Mouse (Mus musculus): ENCODE results near the gene Tob1. TPM values are rescaled to one million over a fixed set of nuclear protein-coding genes. Genes with fewer than 3 reads are reported as not detected.

The Tob1 gene
- total RNA-seq, 2 experiments from 2014 or later: 4.4 to 8.7 TPM

GRCm38 (mm10) chr11:94193109-94193508 is 18.1 kb upstream of the Tob1 start:
- ATAC-seq (replicated peaks; ENCODE audit: low FRiP score, low TSS enrichment, poor library complexity, severe bottlenecking): no peak

DNA sequence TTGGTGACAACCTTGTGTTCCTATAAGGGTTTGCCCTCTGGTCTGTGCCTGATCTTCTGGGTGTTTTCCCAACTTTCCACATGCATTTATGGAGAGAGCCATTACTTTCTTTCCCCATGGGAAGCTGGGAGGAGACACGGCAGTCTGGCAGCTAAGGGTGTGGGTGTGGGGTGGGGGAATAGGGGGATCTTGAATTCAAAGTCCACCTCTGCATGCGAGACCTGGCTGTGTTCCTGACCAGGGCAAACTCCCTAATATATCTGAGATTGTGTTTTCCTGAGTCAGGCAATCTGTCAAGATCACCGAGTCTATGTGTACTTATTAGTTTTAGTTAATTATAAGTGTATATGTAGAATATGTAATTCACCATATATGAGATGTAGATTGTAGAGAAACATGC is 14.9 kb upstream of the Tob1 start:
- ATAC-seq (replicated peaks; ENCODE audit: low FRiP score, low TSS enrichment, poor library complexity, severe bottlenecking): no peak

GRCm38 (mm10) chr11:94198405-94199146 is 12.7 kb upstream of the Tob1 start:
- ATAC-seq (replicated peaks; ENCODE audit: low FRiP score, low TSS enrichment, poor library complexity, severe bottlenecking): no peak

- 0 out of 2 replicates have a peak, but pooled peaks have one; percentile 28 for ATAC-seq (replicated peaks; ENCODE audit: low FRiP score, low TSS enrichment, poor library complexity, severe bottlenecking)
Observed at GRCm38 (mm10) chr11:94199771-94200170, 11.5 kb upstream of the Tob1 start.

DNA sequence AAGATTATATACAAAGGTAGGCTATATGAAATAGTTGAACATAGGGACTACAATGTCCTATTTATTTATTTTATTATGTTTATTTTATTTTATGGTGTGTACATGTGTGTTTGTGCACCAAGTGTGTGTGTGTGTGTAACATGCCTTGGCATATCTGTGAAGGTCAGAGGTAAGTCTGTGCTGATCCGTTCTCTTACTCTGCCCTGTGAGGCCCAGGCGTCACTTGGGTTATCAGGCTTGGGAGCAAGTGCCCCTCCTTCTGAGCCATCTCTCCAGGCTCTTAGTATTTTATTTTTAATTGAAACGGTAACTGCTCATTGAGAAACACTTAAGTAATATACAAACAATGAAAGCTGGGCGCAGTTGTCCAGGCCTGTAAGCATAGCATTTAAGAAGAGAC is 10.8 kb upstream of the Tob1 start:
- ATAC-seq (replicated peaks; ENCODE audit: low FRiP score, low TSS enrichment, poor library complexity, severe bottlenecking): no peak

DNA sequence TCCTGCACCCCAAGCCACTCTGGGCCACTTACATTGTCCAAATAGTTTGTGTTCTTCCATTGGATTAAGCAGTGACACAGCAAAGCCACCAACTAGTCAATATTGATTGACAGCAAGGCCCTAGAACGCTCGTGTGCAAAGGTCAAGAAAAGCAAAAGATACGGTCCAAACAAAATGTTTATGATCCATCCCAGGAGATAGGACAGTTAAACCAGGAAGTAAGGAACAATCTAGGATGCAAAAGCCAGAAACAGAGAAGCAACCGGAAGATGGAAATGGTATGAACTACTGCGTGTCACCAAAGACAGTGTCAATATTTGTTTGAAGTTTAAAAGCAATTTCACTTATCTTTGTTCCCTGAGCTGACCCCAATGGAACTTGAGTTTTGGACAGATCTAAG is 9.1 kb upstream of the Tob1 start:
- ATAC-seq (replicated peaks; ENCODE audit: low FRiP score, low TSS enrichment, poor library complexity, severe bottlenecking): no peak

- no peak for ATAC-seq (replicated peaks; ENCODE audit: low FRiP score, low TSS enrichment, poor library complexity, severe bottlenecking)
Observed at GRCm38 (mm10) chr11:94203066-94203465, 8.2 kb upstream of the Tob1 start.

DNA sequence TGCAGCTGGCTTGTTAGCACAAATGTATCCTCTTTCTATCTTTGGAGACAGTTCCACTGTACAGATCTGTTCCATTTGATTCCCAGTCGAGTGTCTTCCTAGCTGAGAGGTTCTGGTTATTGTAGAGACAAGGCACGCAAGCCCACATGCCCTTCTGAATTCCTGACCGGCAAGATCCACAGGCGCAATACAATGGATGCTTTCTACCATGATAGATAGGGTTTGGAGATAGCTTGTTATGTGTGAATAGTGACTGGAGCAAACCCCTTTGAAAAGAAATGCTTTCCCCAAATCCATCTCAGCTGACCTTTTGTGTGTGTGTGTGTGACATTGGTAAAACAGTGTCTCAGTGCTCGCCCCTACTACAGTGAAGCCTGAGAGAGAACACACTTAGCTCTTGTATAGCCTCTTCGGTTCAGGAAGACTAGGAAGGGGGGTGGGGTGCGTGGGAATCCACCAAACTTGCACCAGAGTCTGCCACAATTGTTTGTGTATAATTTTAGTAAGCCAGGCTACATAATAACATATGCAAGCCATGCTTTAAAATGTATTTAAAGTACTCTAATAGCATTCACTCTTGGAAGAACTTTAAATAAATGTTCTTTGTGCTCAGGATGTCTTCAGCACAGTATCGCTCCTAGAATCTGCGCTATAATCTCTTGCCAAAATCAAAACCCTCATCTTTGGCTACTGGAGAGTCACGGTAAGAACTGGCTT is 4.7 kb upstream of the Tob1 start:
- ATAC-seq (replicated peaks; ENCODE audit: low FRiP score, low TSS enrichment, poor library complexity, severe bottlenecking): no peak

GRCm38 (mm10) chr11:94208811-94209675 is 2.2 kb upstream of the Tob1 start:
- no peak for ATAC-seq (replicated peaks; ENCODE audit: low FRiP score, low TSS enrichment, poor library complexity, severe bottlenecking)

DNA sequence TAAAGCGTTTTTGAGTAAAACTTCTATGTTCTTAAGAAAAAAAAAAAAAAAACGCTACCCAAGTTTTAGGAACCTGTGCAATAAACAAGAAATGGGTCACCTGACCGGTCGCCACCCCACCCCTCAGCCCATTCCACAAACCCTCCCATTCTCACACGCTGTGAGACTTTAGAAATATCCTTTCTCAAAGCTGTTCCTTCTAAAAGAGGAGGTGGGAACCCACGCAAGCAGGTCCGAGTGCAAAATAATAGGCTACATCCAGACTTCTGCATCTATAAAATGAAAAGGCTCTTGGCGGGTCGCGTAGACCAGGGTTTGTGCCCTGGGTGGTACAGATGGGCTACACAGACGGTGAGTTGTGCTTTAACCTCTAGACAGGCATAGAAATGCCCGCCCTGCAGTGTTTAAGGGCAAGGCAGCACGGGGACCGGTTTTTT is 1.5 kb upstream of the Tob1 start:
- peak; percentile 27 for ATAC-seq (replicated peaks; ENCODE audit: low FRiP score, low TSS enrichment, poor library complexity, severe bottlenecking)

DNA sequence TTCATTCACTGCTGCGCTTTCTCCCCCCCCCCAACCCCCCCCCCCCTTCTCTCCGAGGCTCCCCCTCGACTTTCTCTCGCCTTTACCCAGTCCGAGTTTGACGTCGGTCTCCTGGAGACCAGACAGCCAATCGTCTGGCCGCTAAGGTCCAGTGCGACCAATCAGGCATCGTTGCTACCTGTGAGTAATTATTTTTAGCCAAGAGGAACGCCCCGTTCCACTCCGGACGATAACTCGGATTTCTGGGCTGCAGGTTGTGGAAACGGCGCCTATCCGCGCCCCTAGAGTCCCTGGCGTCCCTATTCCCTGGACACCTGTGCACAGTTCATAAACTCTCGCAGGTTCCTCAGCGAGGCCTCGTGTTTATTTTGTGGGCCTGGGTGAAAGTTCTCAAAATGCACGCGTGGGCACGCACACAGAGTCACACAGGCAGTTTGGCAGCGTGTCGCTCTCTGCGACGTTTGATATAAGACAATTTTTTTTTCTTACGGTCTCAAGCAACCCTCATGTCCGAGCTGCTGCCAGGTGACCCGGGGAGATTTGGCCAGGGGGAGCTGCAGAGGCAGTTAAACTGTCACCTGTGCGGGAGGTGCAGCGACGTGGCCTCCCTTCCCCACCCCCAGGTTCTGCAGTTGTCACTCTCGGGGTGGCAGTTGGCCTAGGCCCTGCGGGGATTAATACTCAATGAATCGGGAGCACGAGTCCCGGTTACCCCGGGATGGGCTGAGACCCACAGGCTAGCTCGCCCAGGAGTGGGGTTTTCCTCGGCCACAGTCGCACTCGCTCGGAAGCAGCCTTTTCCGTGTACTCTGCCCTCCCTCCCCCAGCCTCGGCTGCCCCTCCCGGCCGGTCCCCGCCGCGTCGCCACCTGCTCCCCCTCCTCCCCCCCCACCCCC is 815 bp upstream of the Tob1 start:
- ATAC-seq (replicated peaks; ENCODE audit: low FRiP score, low TSS enrichment, poor library complexity, severe bottlenecking): peak; percentile 81

- ATAC-seq (replicated peaks; ENCODE audit: low FRiP score, low TSS enrichment, poor library complexity, severe bottlenecking): 0 out of 2 replicates have a peak, but pooled peaks have one; percentile 3
Observed at GRCm38 (mm10) chr11:94211651-94212488, 616 bp downstream of the Tob1 start.

DNA sequence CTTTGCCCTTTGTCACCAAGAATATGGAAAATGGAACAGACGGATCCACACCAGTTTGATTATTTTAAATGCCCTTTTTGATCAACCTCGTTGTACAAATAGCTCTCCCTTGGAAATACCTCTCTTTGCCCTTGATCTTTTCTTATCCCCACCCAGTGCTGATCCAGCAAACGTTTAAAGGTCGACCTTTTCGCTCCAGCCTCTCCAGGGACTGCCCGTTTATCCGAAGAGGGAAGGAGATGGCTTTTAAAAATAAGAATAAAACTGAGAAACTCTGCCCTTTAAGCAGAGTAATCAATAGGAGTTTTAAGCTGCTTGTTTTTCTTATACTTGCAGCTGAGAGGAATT is 1.2 kb downstream of the Tob1 start:
- no peak for ATAC-seq (replicated peaks; ENCODE audit: low FRiP score, low TSS enrichment, poor library complexity, severe bottlenecking)

DNA sequence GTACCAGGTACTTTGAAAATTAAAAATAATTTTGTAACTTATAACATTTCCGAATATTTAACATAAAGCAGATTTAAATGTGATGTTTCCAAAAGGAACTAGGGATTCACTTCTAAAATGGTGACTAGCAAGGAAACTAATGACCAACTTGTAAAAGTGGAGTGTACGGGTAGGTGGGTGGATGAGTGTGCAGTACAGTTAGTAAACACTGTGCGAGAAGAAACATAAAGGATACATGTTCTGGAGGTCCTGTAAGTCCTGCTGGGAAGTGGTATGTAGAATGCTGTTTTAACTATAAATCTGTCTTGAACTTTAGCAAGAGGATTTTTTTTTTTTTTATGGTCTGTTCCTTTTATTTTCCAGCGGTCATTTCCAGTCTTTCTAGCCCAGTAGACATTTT is 1.7 kb downstream of the Tob1 start:
- no peak for ATAC-seq (replicated peaks; ENCODE audit: low FRiP score, low TSS enrichment, poor library complexity, severe bottlenecking)

GRCm38 (mm10) chr11:94213735-94214594 is 2.7 kb downstream of the Tob1 start:
- no peak for ATAC-seq (replicated peaks; ENCODE audit: low FRiP score, low TSS enrichment, poor library complexity, severe bottlenecking)

DNA sequence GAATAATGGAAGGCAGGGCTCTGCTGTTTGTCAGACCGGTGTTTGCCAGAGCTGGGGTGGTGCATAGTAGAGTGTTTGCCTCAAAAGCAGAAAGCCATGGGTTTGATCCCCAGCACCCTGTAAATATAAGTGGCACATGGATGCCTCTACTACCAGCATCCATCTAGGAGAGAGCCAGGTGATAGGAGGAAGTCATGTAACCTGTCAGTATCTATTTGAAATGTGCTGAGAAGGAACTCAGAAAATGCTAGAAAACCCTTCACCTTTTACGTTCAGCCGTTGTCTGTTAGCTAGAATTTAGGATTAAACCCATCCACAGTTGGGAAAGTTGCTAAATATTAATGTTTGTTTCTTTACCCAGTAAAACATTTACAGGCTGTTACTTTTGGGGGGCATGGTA is 4.3 kb downstream of the Tob1 start:
- no peak for ATAC-seq (replicated peaks; ENCODE audit: low FRiP score, low TSS enrichment, poor library complexity, severe bottlenecking)

- no peak for ATAC-seq (replicated peaks; ENCODE audit: low FRiP score, low TSS enrichment, poor library complexity, severe bottlenecking)
Observed at GRCm38 (mm10) chr11:94216247-94216646, 5.0 kb downstream of the Tob1 start.
